Mouse (Mus musculus) liver, postnatal 0 days (tissue): Measurements from ENCODE around the gene Rin2. TPM values are rescaled to one million over a fixed set of nuclear protein-coding genes. Genes with fewer than 3 reads are reported as not detected.

Source experiments
- ATAC-seq: fragments of 200-750 bp; cut with Nextera tagmentation; 2 replicates; pipeline ENCODE4 v1.8.0; 2017; ENCODE audit warnings: mild to moderate bottlenecking, moderate library complexity
- DNase-seq: peaks from one replicate; pipeline ENCODE4 v3.0.0-alpha.2; 2016
- H3K27ac ChIP-seq: fragments of 300-500 bp; sonication (generic); 2 replicates; pipeline ENCODE4 v1.5.1; 2014; ENCODE audit warnings: antibody characterized with exemption, moderate library complexity, mild to moderate bottlenecking, low read depth
- H3K27me3 ChIP-seq: fragments of 300-500 bp; sonication (generic); 2 replicates; pipeline ENCODE4 v1.6.1; 2014; ENCODE audit warnings: low read length, control low read depth, mixed read lengths; ENCODE audit not compliant: insufficient read depth
- H3K36me3 ChIP-seq: fragments of 300-500 bp; sonication (generic); replicated peaks from 2 replicates; pipeline ENCODE4 v1.6.1; 2014; ENCODE audit warnings: mild to moderate bottlenecking, control low read depth, low read length, moderate library complexity, mixed read lengths; ENCODE audit not compliant: insufficient read depth
- H3K4me1 ChIP-seq: fragments of 300-500 bp; sonication (generic); 2 replicates; pipeline ENCODE4 v1.6.1; 2014; ENCODE audit warnings: antibody characterized with exemption, mild to moderate bottlenecking, control low read depth; ENCODE audit not compliant: insufficient read depth
- H3K4me2 ChIP-seq: fragments of 300-500 bp; sonication (generic); 2 replicates; pipeline ENCODE4 v1.6.1; 2014; ENCODE audit warnings: low read depth, mild to moderate bottlenecking, low read length, moderate library complexity, mixed read lengths
- H3K4me3 ChIP-seq: fragments of 300-500 bp; sonication (generic); 2 replicates; pipeline ENCODE4 v1.5.1; 2014; ENCODE audit warnings: low read depth, low read length
- H3K9ac ChIP-seq: fragments of 300-500 bp; sonication (generic); replicated peaks from 2 replicates; pipeline ENCODE4 v1.6.1; 2014; ENCODE audit warnings: mild to moderate bottlenecking, moderate library complexity
- H3K9me3 ChIP-seq: fragments of 300-500 bp; sonication (generic); 2 replicates; pipeline ENCODE4 v1.6.1; 2016; ENCODE audit warnings: mild to moderate bottlenecking, control low read depth, low read length, mixed read lengths
- CTCF ChIP-seq: sonication (generic); IDR thresholded peaks from 2 replicates; pipeline ENCODE4 v1.5.1; 2016; ENCODE audit warnings: antibody characterized with exemption, low read depth
- EP300 ChIP-seq: IDR thresholded peaks from 2 replicates; pipeline ENCODE4 v1.6.1; 2016; ENCODE audit warnings: antibody characterized with exemption, low read depth, mild to moderate bottlenecking
- WGBS: fragments of 180-500 bp; shearing (Covaris S2); extraction: QIAGEN DNeasy Blood & Tissue Kit; methylation state at CpG from one replicate; pipeline ENCODE4 v1.1.7; 2014; ENCODE audit not compliant: insufficient replicate concordance; 5-methylcytosine and 5-hydroxymethylcytosine counted together
- polyA plus RNA-seq: library from polyadenylated mRNA; unstranded; fragments of >200 nt; fragmentation: Nextera tagmentation; extraction: Ambion mirVana; gene quantifications from 2 replicates; pipeline ENCODE4 v1.2.1, GENCODE M21; 2015

The Rin2 gene
- polyA plus RNA-seq, 1 experiment from 2014 or later = 5.0 TPM

DNA sequence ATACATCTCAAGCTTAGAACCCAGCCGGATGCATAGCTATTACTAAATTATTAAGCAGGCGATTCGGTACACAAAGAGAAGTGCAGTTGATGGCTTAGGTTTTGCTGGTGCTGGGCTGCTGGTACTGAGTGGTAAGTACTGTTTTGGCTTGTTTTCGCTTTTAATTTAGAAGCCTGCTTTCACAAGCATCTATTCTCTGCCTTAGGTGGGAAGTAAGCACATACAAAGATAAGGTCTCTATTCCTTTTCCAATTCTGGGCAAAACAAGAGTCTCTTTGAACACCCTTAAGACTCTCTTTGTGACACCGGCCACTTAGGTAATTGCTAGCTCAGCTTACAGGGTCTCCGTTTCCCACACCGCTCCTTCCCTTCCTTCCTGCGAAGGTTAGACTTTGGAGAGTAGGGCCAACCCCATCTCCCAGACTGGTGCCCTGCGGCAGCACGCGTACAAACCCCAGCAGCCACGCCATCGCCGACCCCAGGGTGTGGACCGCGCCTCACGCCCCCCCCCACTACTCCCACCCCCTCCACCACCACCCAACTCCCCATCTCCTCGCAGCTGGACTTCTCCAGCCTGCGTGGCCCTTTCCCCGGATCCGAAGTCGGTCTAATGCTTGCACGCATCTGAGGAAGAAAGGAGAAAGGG lies 396 bp upstream of the Rin2 start:
- Histone ChIP-seq H3K9me3 (no peaks in the 10 kb centered on the region), H3K36me3 (no peaks in the 10 kb centered on the region), H3K4me2 (peak overlapping the region; percentile 82), H3K27ac (peak overlapping the region; percentile 88), H3K4me1 (peaks cover 11% of the 10 kb centered on the region; the same call in 1 of the 2 replicates), H3K9ac (peak overlapping the region; percentile 59), H3K4me3 (peak overlapping the region; percentile 67), H3K27me3 (no peaks in the 10 kb centered on the region)
- DNase-seq (peak; percentile 22), ATAC-seq (peak; percentile 2; the same call in 1 of the 2 replicates)
- TF ChIP-seq CTCF = no peak
- TF ChIP-seq EP300 = no peak
- 5% methylated on average over 20 of the region's 23 CpGs for WGBS

DNA sequence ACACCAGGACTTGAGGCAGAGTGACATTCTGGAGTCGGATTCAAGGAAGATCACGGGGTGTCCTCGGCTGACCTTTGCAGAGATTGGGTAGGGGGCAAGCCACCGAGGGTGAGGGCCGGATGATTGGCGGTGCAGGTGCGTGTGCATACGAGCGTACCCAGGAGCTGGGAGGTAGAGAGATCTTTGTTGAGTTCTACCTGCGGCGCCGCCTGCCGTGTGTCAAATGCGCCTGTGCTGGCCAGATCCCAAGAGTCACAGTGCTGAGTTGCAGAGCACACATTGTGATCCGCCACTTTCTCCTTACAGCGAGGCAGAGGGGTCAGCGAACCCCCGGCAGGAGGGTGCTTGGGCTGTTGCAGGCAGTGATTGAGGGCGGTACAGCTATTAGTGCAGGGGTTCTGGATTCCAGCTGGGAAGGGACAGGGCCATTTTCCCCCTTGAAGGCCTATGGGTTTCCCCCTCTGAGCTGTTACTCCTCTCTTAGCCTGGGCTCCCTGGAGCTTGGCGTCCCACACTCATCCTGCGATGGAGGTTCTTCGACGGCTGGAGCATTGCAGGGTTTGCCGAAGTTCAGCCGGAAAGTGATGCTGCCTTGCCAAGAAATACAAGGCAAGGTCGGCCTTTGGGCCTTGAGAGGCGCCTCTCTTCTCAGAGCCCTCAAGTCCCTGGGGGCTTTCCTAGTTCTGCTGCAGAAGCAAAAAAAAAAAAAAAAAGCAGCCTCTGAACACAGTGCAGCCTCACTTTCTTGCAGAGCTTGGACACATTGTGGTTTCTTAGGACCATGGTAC lies 935 bp downstream of the Rin2 start:
- Histone ChIP-seq H3K4me2 (peak overlapping the region; percentile 82), H3K9ac (peak overlapping the region; percentile 59), H3K9me3 (no peaks in the 10 kb centered on the region), H3K4me3 (peak overlapping the region; percentile 67), H3K36me3 (no peaks in the 10 kb centered on the region), H3K27ac (peak overlapping the region; percentile 88), H3K27me3 (no peaks in the 10 kb centered on the region), H3K4me1 (peaks cover 11% of the 10 kb centered on the region; the same call in 1 of the 2 replicates)
- TF ChIP-seq EP300 = no peak
- 0 out of 2 replicates have a peak, but pooled peaks have one; percentile 4 for TF ChIP-seq CTCF
- ATAC-seq = peak; percentile 76
- DNase-seq = peak; percentile 69
- WGBS = 12% methylated on average over 27 of the region's 27 CpGs

DNA sequence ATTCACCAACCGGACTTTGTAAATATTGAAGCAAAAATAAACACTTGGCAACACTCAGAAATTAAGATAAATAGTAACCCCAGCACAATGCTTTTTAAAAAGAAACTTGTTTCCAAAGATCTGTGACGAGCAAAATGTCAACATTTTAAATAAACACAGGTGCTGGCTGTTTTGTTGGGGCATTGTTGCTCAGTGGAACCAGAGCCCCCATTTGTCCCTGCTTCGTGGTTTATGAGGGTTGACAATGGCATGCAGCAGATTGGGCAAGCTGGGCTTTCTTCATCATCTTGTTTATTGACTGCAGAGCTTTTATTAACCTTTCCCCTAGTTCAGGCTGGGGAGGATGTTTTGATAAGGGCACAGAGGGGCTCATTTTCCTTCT lies 1.5 kb downstream of the Rin2 start:
- Histone ChIP-seq H3K36me3 (no peaks in the 10 kb centered on the region), H3K9me3 (no peaks in the 10 kb centered on the region), H3K27me3 (no peaks in the 10 kb centered on the region), H3K4me3 (peak overlapping the region; percentile 67; the same call in 1 of the 2 replicates), H3K4me1 (peaks cover 11% of the 10 kb centered on the region; the same call in 1 of the 2 replicates), H3K4me2 (peak overlapping the region; percentile 82), H3K9ac (no peak overlapping the region), H3K27ac (peak overlapping the region; percentile 88)
- DNase-seq (no peak), ATAC-seq (no peak)
- WGBS = 34% methylated on average over 3 of the region's 3 CpGs
- TF ChIP-seq EP300 (no peak), CTCF (no peak)

DNA sequence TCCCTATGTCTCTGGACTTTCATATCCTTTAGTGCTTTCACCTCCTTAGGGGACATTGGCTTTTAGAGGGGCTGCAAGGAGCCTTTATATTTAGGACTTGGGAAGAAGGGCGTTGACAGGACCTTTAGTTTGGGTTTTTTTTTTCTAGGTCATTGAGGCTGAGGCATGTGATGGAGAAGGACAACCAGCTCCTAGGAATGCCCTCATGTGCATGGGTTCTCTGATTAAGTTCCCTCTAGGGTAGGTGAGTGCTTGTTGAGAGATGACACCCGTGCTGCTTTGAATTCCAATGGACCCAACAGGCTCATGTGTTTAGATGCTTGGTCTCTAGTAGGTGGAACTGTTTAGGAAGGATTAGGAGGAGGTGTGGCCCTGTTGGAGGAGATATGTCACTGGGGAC lies 1.9 kb downstream of the Rin2 start:
- Histone ChIP-seq H3K36me3 (no peaks in the 10 kb centered on the region), H3K4me2 (peak overlapping the region; percentile 82; the same call in 1 of the 2 replicates), H3K4me1 (peaks cover 11% of the 10 kb centered on the region; the same call in 1 of the 2 replicates), H3K4me3 (no peak overlapping the region), H3K27ac (peak overlapping the region; percentile 88), H3K9me3 (no peaks in the 10 kb centered on the region), H3K9ac (no peak overlapping the region), H3K27me3 (no peaks in the 10 kb centered on the region)
- DNase-seq (no peak), ATAC-seq (no peak)
- WGBS = 76% methylated on average over 2 of the region's 2 CpGs
- no peak for TF ChIP-seq EP300
- TF ChIP-seq CTCF = no peak

DNA sequence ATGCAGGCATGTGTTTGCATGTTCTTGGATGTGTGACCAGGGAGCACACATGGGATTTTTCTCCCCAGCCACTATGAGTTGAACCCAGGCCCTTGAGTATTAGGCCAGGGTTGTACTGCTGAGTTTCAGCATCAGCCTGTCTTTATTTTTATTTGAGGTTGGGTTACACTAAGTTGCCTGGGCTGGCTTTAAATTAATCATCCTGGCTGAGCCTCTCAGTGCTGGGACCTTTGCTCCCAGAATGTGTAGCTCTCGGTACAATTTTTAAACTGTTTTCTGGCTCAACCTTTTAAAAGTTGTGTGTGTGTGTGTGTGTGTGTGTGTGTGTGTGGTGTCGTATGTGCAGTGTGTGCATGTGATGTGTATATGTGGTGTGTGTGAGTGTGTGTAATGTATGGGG lies 5.1 kb downstream of the Rin2 start:
- WGBS = 72% methylated on average over 2 of the region's 2 CpGs
- DNase-seq (no peak), ATAC-seq (no peak)
- Histone ChIP-seq H3K9me3 (no peaks in the 10 kb centered on the region), H3K4me2 (no peak overlapping the region), H3K27ac (no peak overlapping the region), H3K4me3 (no peak overlapping the region), H3K36me3 (no peaks in the 10 kb centered on the region), H3K27me3 (no peaks in the 10 kb centered on the region), H3K4me1 (peaks cover 16% of the 10 kb centered on the region), H3K9ac (no peak overlapping the region)
- TF ChIP-seq CTCF = no peak
- no peak for TF ChIP-seq EP300

DNA sequence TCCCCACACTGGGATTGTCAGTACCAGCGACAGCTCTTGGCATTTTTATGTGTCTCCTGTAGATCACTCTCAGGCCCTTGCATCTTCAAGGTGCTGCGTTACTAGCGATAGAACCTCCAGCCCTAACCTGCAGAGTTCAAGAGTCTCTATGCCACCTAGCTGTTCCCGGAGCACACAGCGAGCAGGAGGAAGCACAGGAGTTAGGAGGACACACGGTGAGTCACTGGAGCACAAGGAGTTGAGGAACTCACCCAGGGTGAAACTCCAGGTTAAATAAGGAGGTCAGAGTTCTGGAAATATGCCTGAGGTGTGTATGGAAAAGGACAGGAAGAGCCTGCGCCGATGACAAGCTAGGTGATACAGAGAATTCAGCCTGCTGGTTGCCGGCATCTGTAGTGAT lies 5.7 kb downstream of the Rin2 start:
- WGBS = 78% methylated on average over 9 of the region's 9 CpGs
- Histone ChIP-seq H3K36me3 (no peaks in the 10 kb centered on the region), H3K9me3 (no peaks in the 10 kb centered on the region), H3K27me3 (no peaks in the 10 kb centered on the region), H3K4me3 (no peak overlapping the region), H3K4me2 (no peak overlapping the region), H3K27ac (no peak overlapping the region), H3K4me1 (peaks cover 19% of the 10 kb centered on the region), H3K9ac (no peak overlapping the region)
- no peak for TF ChIP-seq EP300
- TF ChIP-seq CTCF = no peak
- ATAC-seq (no peak), DNase-seq (no peak)
